Mouse (Mus musculus) forelimb bud, embryonic 11.5 days (tissue): ENCODE results near the gene Hnrnpu.
"Not testable (repeated sequence)": the region's sequence is repeated elsewhere in the genome, so short reads cannot be mapped to it uniquely, and the experiment has no call there.

ENCODE experiments used
- DNase-seq: peaks from one replicate; pipeline ENCODE4 v3.0.0-alpha.2; 2012; ENCODE audit warnings: low read depth, low spot score

Hnrnpu gene

GRCm38 (mm10) chr1:178313039-178313597 is 24.5 kb downstream of the Hnrnpu start:
- no peak for DNase-seq

GRCm38 (mm10) chr1:178310128-178310527 is 27.5 kb downstream of the Hnrnpu start:
- DNase-seq, result no peak

- DNase-seq, result no peak
These were observed 28.1 kb downstream of the Hnrnpu start for GRCm38 (mm10) chr1:178309487-178309886.

- DNase-seq, result peak; percentile 66
These were observed 34.2 kb downstream of the Hnrnpu start for GRCm38 (mm10) chr1:178303425-178303824.

GRCm38 (mm10) chr1:178301261-178301660 is 36.3 kb downstream of the Hnrnpu start:
- not testable (repeated sequence) for DNase-seq

GRCm38 (mm10) chr1:178294051-178294450 is 43.5 kb downstream of the Hnrnpu start:
- DNase-seq, result no peak

- DNase-seq, result no peak
These were observed 45.9 kb downstream of the Hnrnpu start for GRCm38 (mm10) chr1:178291716-178292115.

- no peak for DNase-seq
These were observed 49.9 kb downstream of the Hnrnpu start for GRCm38 (mm10) chr1:178287601-178288176.

GRCm38 (mm10) chr1:178283946-178284720 is 53.5 kb downstream of the Hnrnpu start:
- DNase-seq, result no peak

- DNase-seq, result not testable (repeated sequence)
These were observed 54.3 kb downstream of the Hnrnpu start for GRCm38 (mm10) chr1:178283314-178283713.

- DNase-seq, result peak; percentile 46
These were observed 61.3 kb downstream of the Hnrnpu start for GRCm38 (mm10) chr1:178276054-178276911.

- DNase-seq, result no peak
These were observed 61.9 kb downstream of the Hnrnpu start for GRCm38 (mm10) chr1:178275738-178276053.

- DNase-seq, result no peak
These were observed 62.3 kb downstream of the Hnrnpu start for GRCm38 (mm10) chr1:178275174-178275730.
